Mouse (Mus musculus): ENCODE data around the gene Pcsk4. TPM values are rescaled to one million over a fixed set of nuclear protein-coding genes. Genes with fewer than 3 reads are reported as not detected.

Gene Pcsk4
- total and polyA plus RNA-seq, 3 experiments: 0.46 to 1.1 TPM; not detected in 1

DNA sequence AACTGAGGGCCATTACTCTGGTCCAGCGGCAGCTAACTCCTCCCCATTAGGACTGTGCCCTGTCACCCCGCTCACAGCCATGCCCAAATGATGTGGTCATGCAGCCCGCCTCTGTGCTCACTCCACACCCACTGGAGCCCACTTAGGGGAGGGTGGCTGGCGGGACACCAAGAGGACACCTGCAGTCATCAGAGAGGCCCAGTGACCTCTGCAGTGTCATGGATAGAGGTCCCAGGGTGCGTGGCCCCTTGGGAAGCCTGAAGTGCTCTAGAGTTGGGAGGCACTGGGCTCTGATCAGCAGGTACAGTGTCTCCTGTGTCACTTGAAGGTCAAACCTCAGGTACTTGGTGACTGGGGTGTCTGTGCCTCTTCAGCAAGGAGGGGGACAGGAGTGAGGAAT lies 32.5 kb downstream of the Pcsk4 start:
- Histone ChIP-seq H3K9me3 (replicated peaks; ENCODE audit: low read length) (no peaks in the 10 kb centered on the region), H3K27me3 (replicated peaks) (peaks cover 31% of the 10 kb centered on the region), H3K4me2 (ENCODE audit: insufficient read depth, low read depth, poor library complexity, severe bottlenecking) (no peak overlapping the region), H3K36me3 (replicated peaks in 1 of 2; ENCODE audit: control insufficient read depth in 1 of 2, insufficient read depth in 1 of 2, low read length in 1 of 2) (peaks cover 18 to 29% of the 10 kb centered on the region in 2 experiments), H3K27ac (ENCODE audit: insufficient read depth, low read depth) (no peak overlapping the region), H3K4me1 (ENCODE audit: control insufficient read depth in 1 of 2, insufficient read depth in 2 of 2) (peaks cover 8 to 30% of the 10 kb centered on the region in 2 experiments; a peak in 3 of 4 replicates), H3K79me2 (replicated peaks; ENCODE audit: control insufficient read depth, extremely low read depth, insufficient read depth, poor library complexity, severe bottlenecking) (peaks cover 17% of the 10 kb centered on the region), H3K4me3 (replicated peaks in 1 of 3; ENCODE audit: low read depth in 2 of 3, low read length in 2 of 3, poor library complexity in 1 of 3) (no peak overlapping the region), H3K9ac (ENCODE audit: insufficient read depth, low read depth) (no peak overlapping the region)
- in situ Hi-C loops (cut with MboI; ENCODE audit: low pct_ligation_motif_present, low pct_unique_long_range_greater_than_20kb, low sequenced_read_pairs): no loop called here
- TF ChIP-seq USF2 (conservative IDR thresholded peaks at IDR 0.05; ENCODE audit: low read depth, low read length) (no peak), MAFK (IDR thresholded peaks at IDR 0.05; ENCODE audit: insufficient replicate concordance, low read length) (no peak), ZC3H11A (IDR thresholded peaks at IDR 0.05; ENCODE audit: low read depth, low read length) (no peak), POLR2A (IDR thresholded peaks at IDR 0.05; ENCODE audit: low read depth, low read length) (no peak), SIN3A (IDR thresholded peaks at IDR 0.05; ENCODE audit: low read length) (no peak), TCF12 (IDR thresholded peaks at IDR 0.05; ENCODE audit: low read depth, low read length) (no peak), E2F4 (IDR thresholded peaks at IDR 0.05; ENCODE audit: insufficient replicate concordance, low read depth, low read length) (no peak), IRF4 (IDR thresholded peaks at IDR 0.05; ENCODE audit: low read depth, low read length) (no peak), CTCF (conservative IDR thresholded peaks at IDR 0.05 in 1 of 2, IDR thresholded peaks at IDR 0.05 in 1 of 2; ENCODE audit: low read depth in 2 of 2, low read length in 2 of 2) (no peak), KAT2A (IDR thresholded peaks at IDR 0.05; ENCODE audit: insufficient replicate concordance, low read length) (no peak), GABPA (IDR thresholded peaks at IDR 0.05; ENCODE audit: insufficient replicate concordance, low read depth, low read length) (no peak), UBTF (IDR thresholded peaks at IDR 0.05; ENCODE audit: low read depth, low read length) (no peak), ZMIZ1 (IDR thresholded peaks at IDR 0.05; ENCODE audit: low read depth, low read length) (no peak), JUN (IDR thresholded peaks at IDR 0.05; ENCODE audit: insufficient read depth, low read depth, low read length) (no peak), MAX (IDR thresholded peaks at IDR 0.05; ENCODE audit: low read length) (no peak), MYC (IDR thresholded peaks at IDR 0.05; ENCODE audit: low read depth, low read length) (no peak), CHD2 (IDR thresholded peaks at IDR 0.05; ENCODE audit: low read length) (no peak), MAZ (IDR thresholded peaks at IDR 0.05; ENCODE audit: low read depth, low read length) (no peak), ZNF384 (IDR thresholded peaks at IDR 0.05; ENCODE audit: low read depth, low read length) (no peak)
- no peak for DNase-seq (ENCODE audit: extremely low read depth)
- dilution Hi-C loops (cut with MboI; ENCODE audit: extremely low pct_ligation_motif_present, extremely low pct_unique_long_range_greater_than_20kb, low sequenced_read_pairs): no loop called here

- Histone ChIP-seq H3K36me3 (replicated peaks in 1 of 2; ENCODE audit: control insufficient read depth in 1 of 2, insufficient read depth in 1 of 2, low read length in 1 of 2) (peaks cover 18 to 29% of the 10 kb centered on the region in 2 experiments), H3K27me3 (replicated peaks) (peaks cover 21% of the 10 kb centered on the region), H3K4me2 (ENCODE audit: insufficient read depth, low read depth, poor library complexity, severe bottlenecking) (no peak within 1 kb of the TSS), H3K4me3 (replicated peaks in 1 of 3; ENCODE audit: low read depth in 2 of 3, low read length in 2 of 3, poor library complexity in 1 of 3) (no peak within 1 kb of the TSS), H3K9ac (ENCODE audit: insufficient read depth, low read depth) (no peak within 1 kb of the TSS), H3K9me3 (replicated peaks; ENCODE audit: low read length) (no peaks in the 10 kb centered on the region), H3K79me2 (replicated peaks; ENCODE audit: control insufficient read depth, extremely low read depth, insufficient read depth, poor library complexity, severe bottlenecking) (peaks cover 17% of the 10 kb centered on the region), H3K27ac (ENCODE audit: insufficient read depth, low read depth) (no peak within 1 kb of the TSS), H3K4me1 (ENCODE audit: control insufficient read depth in 1 of 2, insufficient read depth in 2 of 2) (peaks cover 8 to 33% of the 10 kb centered on the region in 2 experiments; a peak in 3 of 4 replicates)
- TF ChIP-seq CTCF (conservative IDR thresholded peaks at IDR 0.05 in 1 of 2, IDR thresholded peaks at IDR 0.05 in 1 of 2; ENCODE audit: low read depth in 2 of 2, low read length in 2 of 2) (peak in 1 of 2 experiments; percentile 74; a peak in 2 of 4 replicates), MAX (IDR thresholded peaks at IDR 0.05; ENCODE audit: low read length) (peak; percentile 26; the same call in 1 of the 2 replicates), BHLHE40 (IDR thresholded peaks at IDR 0.05; ENCODE audit: low read depth, low read length) (0 out of 2 replicates have a peak, but pooled peaks have one; percentile 40), UBTF (IDR thresholded peaks at IDR 0.05; ENCODE audit: low read depth, low read length) (no peak), NELFE (IDR thresholded peaks at IDR 0.05; ENCODE audit: low read depth, low read length) (no peak), CHD2 (IDR thresholded peaks at IDR 0.05; ENCODE audit: low read length) (peak; percentile 59; the same call in 1 of the 2 replicates), MAZ (IDR thresholded peaks at IDR 0.05; ENCODE audit: low read depth, low read length) (peak; percentile 36; the same call in 1 of the 2 replicates), RAD21 (IDR thresholded peaks at IDR 0.05; ENCODE audit: low read depth, low read length) (peak; percentile 47), SMC3 (IDR thresholded peaks at IDR 0.05; ENCODE audit: low read depth, low read length) (peak; percentile 82), POLR2AphosphoS2 (IDR thresholded peaks at IDR 0.05; ENCODE audit: low read depth, low read length) (0 out of 2 replicates have a peak, but pooled peaks have one; percentile 23), MYC (IDR thresholded peaks at IDR 0.05; ENCODE audit: low read depth, low read length) (peak; percentile 38; the same call in 1 of the 2 replicates), SIN3A (IDR thresholded peaks at IDR 0.05; ENCODE audit: low read length) (peak; percentile 59; the same call in 1 of the 2 replicates), TCF12 (IDR thresholded peaks at IDR 0.05; ENCODE audit: low read depth, low read length) (0 out of 2 replicates have a peak, but pooled peaks have one; percentile 24), MEF2A (IDR thresholded peaks at IDR 0.05; ENCODE audit: borderline replicate concordance, low read depth, low read length) (no peak), USF2 (conservative IDR thresholded peaks at IDR 0.05; ENCODE audit: low read depth, low read length) (0 out of 2 replicates have a peak, but pooled peaks have one; percentile 8)
- dilution Hi-C loops (cut with MboI; ENCODE audit: extremely low pct_ligation_motif_present, extremely low pct_unique_long_range_greater_than_20kb, low sequenced_read_pairs) (no loop called here), in situ Hi-C loops (cut with MboI; ENCODE audit: low pct_ligation_motif_present, low pct_unique_long_range_greater_than_20kb, low sequenced_read_pairs) (no loop called here)
- peak; percentile 66 for DNase-seq (ENCODE audit: extremely low read depth)
These were observed 33.5 kb downstream of the Pcsk4 start, which contains the start of gene Apc2 for GRCm38 (mm10) chr10:80295618-80296425. Apc2 (plus strand) TSS chr10:80295977.
